Mouse (Mus musculus): Measurements from ENCODE around the gene Tspan15. TPM values are rescaled to one million over a fixed set of nuclear protein-coding genes. Genes with fewer than 3 reads are reported as not detected.

Tspan15 gene
- polyA plus RNA-seq, 1 experiment = 21.8 TPM

- H3K4me3 ChIP-seq (ENCODE audit: insufficient read depth, low read depth, low read length) = no peak overlapping the region
- H3K4me1 ChIP-seq (ENCODE audit: control insufficient read depth, insufficient read depth, insufficient read length, low read length) = no peaks in the 10 kb centered on the region
- no peak overlapping the region for H3K27ac ChIP-seq (replicated peaks; ENCODE audit: low read depth, low read length)
Measured at GRCm38 (mm10) chr10:62137150-62137549, 93.9 kb downstream of the Tspan15 start.

- Histone ChIP-seq H3K4me3 (ENCODE audit: insufficient read depth, low read depth, low read length) (no peak overlapping the region), H3K4me1 (ENCODE audit: control insufficient read depth, insufficient read depth, insufficient read length, low read length) (no peaks in the 10 kb centered on the region), H3K27ac (replicated peaks; ENCODE audit: low read depth, low read length) (no peak overlapping the region)
Measured at GRCm38 (mm10) chr10:62135696-62136470, 95.2 kb downstream of the Tspan15 start.

Other genes starting within 250 kb of the Tspan15 start
- gene Neurog3, start 98.2 kb downstream of the Tspan15 start, polyA plus RNA-seq (2012; ENCODE audit: insufficient read depth, insufficient read length, missing spikeins) = not detected in 2 replicates
- gene Fam241b, start 87.3 kb downstream of the Tspan15 start, polyA plus RNA-seq (2012; ENCODE audit: insufficient read depth, insufficient read length, missing spikeins) = 5.2 and 6.9 TPM in 2 replicates
- gene Tacr2, start 21.2 kb upstream of the Tspan15 start, polyA plus RNA-seq (2012; ENCODE audit: insufficient read depth, insufficient read length, missing spikeins) = not detected in 2 replicates
- gene Hk1, start 148.7 kb upstream of the Tspan15 start, polyA plus RNA-seq (2012; ENCODE audit: insufficient read depth, insufficient read length, missing spikeins) = 19.8 and 27.2 TPM in 2 replicates
- not detected in 2 replicates for gene Hkdc1, start 191.2 kb upstream of the Tspan15 start, polyA plus RNA-seq (2012; ENCODE audit: insufficient read depth, insufficient read length, missing spikeins)
- not detected in 2 replicates for gene 4930507D05Rik, start 218.2 kb upstream of the Tspan15 start, polyA plus RNA-seq (2012; ENCODE audit: insufficient read depth, insufficient read length, missing spikeins)
- 46.3 and 62.1 TPM in 2 replicates for gene Supv3l1, start 218.5 kb upstream of the Tspan15 start, polyA plus RNA-seq (2012; ENCODE audit: insufficient read depth, insufficient read length, missing spikeins)